Mouse (Mus musculus): ENCODE measurements at regions not wholly inside any gene's neighbourhood (a gene's known extent, or its start where the extent isn't known, plus 50 kb on each side); places are given as distances from the start of the nearest gene placed in this dataset.
A peak's percentile ranks its signal among the peaks of the same experiment; 100 is the strongest.

DNA sequence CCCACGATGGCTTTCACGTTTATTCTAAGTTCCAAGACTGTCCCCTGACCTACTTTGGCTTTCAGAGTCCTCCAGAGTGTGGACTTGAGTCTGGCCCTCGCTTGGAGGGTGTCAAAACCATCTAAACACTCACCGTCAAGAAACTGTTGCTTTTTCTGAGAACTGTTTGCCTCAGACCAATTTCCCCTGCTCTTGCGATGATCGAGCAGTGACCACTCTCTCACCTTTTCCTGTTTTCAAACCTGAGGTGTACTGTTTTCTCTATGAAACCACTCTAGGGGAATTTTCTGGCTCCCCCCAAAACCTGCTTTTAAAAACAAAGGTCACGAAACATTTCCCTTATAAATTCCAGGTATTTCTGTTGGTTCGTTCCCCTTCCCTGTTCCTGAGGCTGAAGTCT, 174.0 kb upstream of the Tab2 start:
- peak overlapping the region in 1 of 2 experiments; percentile 19; a peak in 1 of 4 replicates for H3K4me3 ChIP-seq (ENCODE audit: control insufficient read depth in 1 of 2, insufficient read depth in 1 of 2, low read depth in 2 of 2, low read length in 2 of 2)
- H3K9me3 ChIP-seq (replicated peaks; ENCODE audit: insufficient read depth, low read length): no peaks in the 10 kb centered on the region
- peak overlapping the region; percentile 49 for H3K27ac ChIP-seq (ENCODE audit: control insufficient read depth, low read depth, low read length)
- H3K4me1 ChIP-seq (ENCODE audit: control insufficient read depth in 1 of 2, insufficient read depth in 2 of 2, low read length in 2 of 2): peaks cover 0 to 19% of the 10 kb centered on the region in 2 experiments; a peak in 2 of 4 replicates
- H3K36me3 ChIP-seq (ENCODE audit: control insufficient read depth in 1 of 2, insufficient read depth in 2 of 2, low read length in 2 of 2): peaks cover 0 to 11% of the 10 kb centered on the region in 2 experiments; a peak in 2 of 4 replicates
- TF ChIP-seq ZC3H11A (IDR thresholded peaks at IDR 0.05; ENCODE audit: low read depth, low read length) (no peak), ZMIZ1 (IDR thresholded peaks at IDR 0.05; ENCODE audit: low read depth, low read length) (no peak), E2F4 (IDR thresholded peaks at IDR 0.05; ENCODE audit: borderline replicate concordance, low read depth, low read length) (no peak), MEF2A (IDR thresholded peaks at IDR 0.05; ENCODE audit: extremely low read depth, insufficient replicate concordance, low read depth, low read length, poor library complexity, severe bottlenecking) (no peak), ZNF384 (IDR thresholded peaks at IDR 0.05; ENCODE audit: low read depth, low read length) (no peak), NRF1 (IDR thresholded peaks at IDR 0.05; ENCODE audit: insufficient read depth, low read depth, low read length, poor library complexity, severe bottlenecking) (no peak), ETS1 (IDR thresholded peaks at IDR 0.05; ENCODE audit: low read depth, low read length) (no peak), MAFK (IDR thresholded peaks at IDR 0.05; ENCODE audit: borderline replicate concordance, low read depth, low read length) (no peak), GATA1 (IDR thresholded peaks at IDR 0.05; ENCODE audit: low read depth, low read length) (no peak), KAT2A (conservative IDR thresholded peaks at IDR 0.05; ENCODE audit: low read depth, low read length) (no peak), MAX (IDR thresholded peaks at IDR 0.05; ENCODE audit: low read length) (no peak), GABPA (IDR thresholded peaks at IDR 0.05; ENCODE audit: low read depth, low read length) (no peak), ZKSCAN1 (IDR thresholded peaks at IDR 0.05; ENCODE audit: low read depth, low read length) (no peak), POLR2AphosphoS5 (IDR thresholded peaks at IDR 0.05; ENCODE audit: borderline replicate concordance, low read depth, low read length) (no peak), CTCF (IDR thresholded peaks at IDR 0.05 in 2 of 3, conservative IDR thresholded peaks at IDR 0.05 in 1 of 3; ENCODE audit: control insufficient read depth in 1 of 3, insufficient read depth in 1 of 3, low read depth in 2 of 3, low read length in 3 of 3, poor library complexity in 1 of 3, severe bottlenecking in 1 of 3) (no peak), MAZ (IDR thresholded peaks at IDR 0.05; ENCODE audit: low read depth, low read length) (no peak), JUND (IDR thresholded peaks at IDR 0.05; ENCODE audit: low read depth, low read length) (no peak), RAD21 (IDR thresholded peaks at IDR 0.05; ENCODE audit: low read depth, low read length) (no peak), USF1 (IDR thresholded peaks at IDR 0.05; ENCODE audit: low read depth, low read length) (no peak)
- H3K79me2 ChIP-seq (ENCODE audit: control insufficient read depth, insufficient read depth, low read length, poor library complexity): no peaks in the 10 kb centered on the region
- DNase-seq (ENCODE audit: low read depth, low spot score): no peak
- no peaks in the 10 kb centered on the region; a peak in 1 of 4 replicates for H3K27me3 ChIP-seq (ENCODE audit: control insufficient read depth in 1 of 2, insufficient read depth in 2 of 2, low read length in 2 of 2)
- H3K9ac ChIP-seq (ENCODE audit: control insufficient read depth, low read depth, low read length, poor library complexity, severe bottlenecking): peak overlapping the region; percentile 31

DNA sequence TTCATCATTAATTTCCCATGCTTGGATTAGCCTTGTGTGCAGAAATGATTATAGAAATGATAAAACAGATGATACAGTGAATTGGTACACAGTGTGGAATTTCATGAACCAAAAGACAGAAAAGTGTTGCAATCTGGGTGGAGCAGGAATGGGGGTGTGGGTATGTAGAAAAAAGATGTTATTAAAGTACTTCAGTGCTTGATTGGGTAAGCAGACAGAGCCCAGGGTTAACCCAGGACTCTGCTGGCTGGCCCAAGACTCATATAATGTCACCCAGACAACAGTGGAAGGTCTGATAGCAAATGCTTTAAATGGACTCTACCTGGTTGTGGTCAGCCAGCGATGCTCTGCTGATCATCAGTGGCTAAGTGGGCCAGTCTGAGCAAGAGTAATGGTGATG, 168.1 kb upstream of the Tab2 start:
- no peaks in the 10 kb centered on the region for H3K79me2 ChIP-seq (ENCODE audit: control insufficient read depth, insufficient read depth, low read length, poor library complexity)
- H3K9ac ChIP-seq (ENCODE audit: control insufficient read depth, low read depth, low read length, poor library complexity, severe bottlenecking): no peak overlapping the region
- no peaks in the 10 kb centered on the region for H3K9me3 ChIP-seq (replicated peaks; ENCODE audit: insufficient read depth, low read length)
- H3K27me3 ChIP-seq (ENCODE audit: control insufficient read depth in 1 of 2, insufficient read depth in 2 of 2, low read length in 2 of 2): no peaks in the 10 kb centered on the region; a peak in 1 of 4 replicates
- H3K27ac ChIP-seq (ENCODE audit: control insufficient read depth, low read depth, low read length): no peak overlapping the region
- H3K36me3 ChIP-seq (ENCODE audit: control insufficient read depth in 1 of 2, insufficient read depth in 2 of 2, low read length in 2 of 2): no peaks in the 10 kb centered on the region
- no peak for DNase-seq (ENCODE audit: low read depth, low spot score)
- TF ChIP-seq MXI1 (IDR thresholded peaks at IDR 0.05; ENCODE audit: low read depth, low read length): no peak
- no peak for TF ChIP-seq USF2 (IDR thresholded peaks at IDR 0.05; ENCODE audit: borderline replicate concordance in 1 of 2, insufficient read depth in 1 of 2, low read depth in 1 of 2, low read length in 2 of 2)
- TF ChIP-seq CHD2 (IDR thresholded peaks at IDR 0.05; ENCODE audit: low read length): no peak
- no peak for TF ChIP-seq RAD21 (IDR thresholded peaks at IDR 0.05; ENCODE audit: low read depth, low read length)
- TF ChIP-seq KAT2A (conservative IDR thresholded peaks at IDR 0.05; ENCODE audit: low read depth, low read length): no peak
- no peak for TF ChIP-seq GABPA (IDR thresholded peaks at IDR 0.05; ENCODE audit: low read depth, low read length)
- H3K4me3 ChIP-seq (ENCODE audit: control insufficient read depth in 1 of 2, insufficient read depth in 1 of 2, low read depth in 2 of 2, low read length in 2 of 2): no peak overlapping the region
- H3K4me1 ChIP-seq (ENCODE audit: control insufficient read depth in 1 of 2, insufficient read depth in 2 of 2, low read length in 2 of 2): no peaks in the 10 kb centered on the region

Measured in MEL (cell line).